Mouse (Mus musculus) MEL (cell line): ENCODE measurements around the gene Rassf5. TPM values are rescaled to one million over a fixed set of nuclear protein-coding genes. Genes with fewer than 3 reads are reported as not detected.

Source experiments
- DNase-seq: peaks from one replicate; pipeline ENCODE4 v3.0.0; 2011; ENCODE audit warnings: low read depth, low spot score
- H3K27ac ChIP-seq: 2 replicates; pipeline ENCODE4 v1.5.1; 2012; ENCODE audit warnings: low read depth, mild to moderate bottlenecking, control low read depth, low read length, moderate library complexity; ENCODE audit not compliant: control insufficient read depth
- H3K27me3 ChIP-seq, 2 experiments: fragments of 150-350 bp in 1 of 2; sonication (generic) in 1 of 2; 2 replicates each; pipeline ENCODE4 v1.6.1; 2012; ENCODE audit warnings: low read length in 2 of 2, mild to moderate bottlenecking in 2 of 2, improper control_type of control experiment in 1 of 2, moderate library complexity in 1 of 2; ENCODE audit not compliant: insufficient read depth in 2 of 2, control insufficient read depth in 1 of 2
- H3K36me3 ChIP-seq, 2 experiments: 2 replicates each; pipeline ENCODE4 v1.6.1; 2012 to 2014; ENCODE audit warnings: low read length in 2 of 2, improper control_type of control experiment in 1 of 2, inconsistent platforms in 1 of 2, mild to moderate bottlenecking in 1 of 2; ENCODE audit not compliant: insufficient read depth in 2 of 2, control insufficient read depth in 1 of 2
- H3K4me1 ChIP-seq, 2 experiments: fragments of 150-350 bp in 1 of 2; sonication (generic) in 1 of 2; 2 replicates each; pipeline ENCODE4 v1.6.1; 2012; ENCODE audit warnings: low read length in 2 of 2, improper control_type of control experiment in 1 of 2, mild to moderate bottlenecking in 1 of 2; ENCODE audit not compliant: insufficient read depth in 2 of 2, control insufficient read depth in 1 of 2
- H3K4me3 ChIP-seq, 2 experiments: fragments of 150-350 bp in 1 of 2; sonication (generic) in 1 of 2; 2 replicates each; pipeline ENCODE4 v1.5.1; 2012; ENCODE audit warnings: low read depth in 2 of 2, low read length in 2 of 2, mild to moderate bottlenecking in 2 of 2, moderate library complexity in 2 of 2, control low read depth in 1 of 2, improper control_type of control experiment in 1 of 2; ENCODE audit not compliant: control insufficient read depth in 1 of 2, insufficient read depth in 1 of 2
- H3K79me2 ChIP-seq: 2 replicates; pipeline ENCODE4 v1.6.1; 2012; ENCODE audit warnings: mild to moderate bottlenecking, low read length, moderate library complexity; ENCODE audit not compliant: control insufficient read depth, poor library complexity, insufficient read depth
- H3K9ac ChIP-seq: 2 replicates; pipeline ENCODE4 v1.6.1; 2012; ENCODE audit warnings: low read depth, mild to moderate bottlenecking, control low read depth, low read length, moderate library complexity; ENCODE audit not compliant: control insufficient read depth, poor library complexity, severe bottlenecking
- H3K9me3 ChIP-seq: fragments of 150-350 bp; sonication (generic); replicated peaks from 2 replicates; pipeline ENCODE4 v1.6.1; 2012; ENCODE audit warnings: mild to moderate bottlenecking, low read length, improper control_type of control experiment, moderate library complexity; ENCODE audit not compliant: insufficient read depth
- BHLHE40 ChIP-seq: IDR thresholded peaks from 2 replicates; pipeline ENCODE4 v1.6.1; 2012; ENCODE audit warnings: low read depth, mild to moderate bottlenecking, inconsistent platforms, low read length, improper control_type of control experiment, borderline replicate concordance
- CHD2 ChIP-seq: IDR thresholded peaks from 2 replicates; pipeline ENCODE4 v1.6.1; 2011; ENCODE audit warnings: low read length, improper control_type of control experiment
- ETS1 ChIP-seq: IDR thresholded peaks from 2 replicates; pipeline ENCODE4 v1.6.1; 2012; ENCODE audit warnings: low read depth, mild to moderate bottlenecking, inconsistent platforms, low read length, improper control_type of control experiment, moderate library complexity
- GABPA ChIP-seq: IDR thresholded peaks from 2 replicates; pipeline ENCODE4 v1.6.1; 2012; ENCODE audit warnings: low read depth, mild to moderate bottlenecking, inconsistent platforms, low read length, improper control_type of control experiment, moderate library complexity
- MAZ ChIP-seq: IDR thresholded peaks from 2 replicates; pipeline ENCODE4 v1.6.1; 2012; ENCODE audit warnings: low read depth, mild to moderate bottlenecking, inconsistent platforms, low read length, improper control_type of control experiment
- MYC ChIP-seq: IDR thresholded peaks from 2 replicates; pipeline ENCODE4 v1.6.1; 2011; ENCODE audit warnings: low read depth, mild to moderate bottlenecking, low read length, improper control_type of control experiment, moderate library complexity
- NELFE ChIP-seq: IDR thresholded peaks from 2 replicates; pipeline ENCODE4 v1.6.1; 2011; ENCODE audit warnings: low read depth, low read length, improper control_type of control experiment
- NRF1 ChIP-seq: IDR thresholded peaks from 2 replicates; pipeline ENCODE4 v1.6.1; 2014; ENCODE audit warnings: low read depth, mild to moderate bottlenecking, inconsistent platforms, low read length, improper control_type of control experiment, moderate library complexity; ENCODE audit not compliant: poor library complexity, insufficient read depth, severe bottlenecking
- POLR2AphosphoS5 ChIP-seq: IDR thresholded peaks from 2 replicates; pipeline ENCODE4 v1.6.1; 2012; ENCODE audit warnings: low read depth, borderline replicate concordance, mild to moderate bottlenecking, inconsistent platforms, low read length, moderate library complexity, mixed read lengths
- RAD21 ChIP-seq: IDR thresholded peaks from 2 replicates; pipeline ENCODE4 v1.6.1; 2011; ENCODE audit warnings: mild to moderate bottlenecking, low read depth, low read length, improper control_type of control experiment
- RCOR1 ChIP-seq: IDR thresholded peaks from 2 replicates; pipeline ENCODE4 v1.6.1; 2012; ENCODE audit warnings: low read depth, mild to moderate bottlenecking, inconsistent platforms, low read length, improper control_type of control experiment
- SIN3A ChIP-seq: IDR thresholded peaks from 2 replicates; pipeline ENCODE4 v1.6.1; 2012; ENCODE audit warnings: low read length, improper control_type of control experiment, inconsistent platforms
- USF1 ChIP-seq: IDR thresholded peaks from 2 replicates; pipeline ENCODE4 v1.6.1; 2014; ENCODE audit warnings: low read depth, mild to moderate bottlenecking, inconsistent platforms, low read length, improper control_type of control experiment, moderate library complexity
- USF2 ChIP-seq, 2 experiments: IDR thresholded peaks; 2 replicates each; pipeline ENCODE4 v1.6.1; 2011 to 2012; ENCODE audit warnings: improper control_type of control experiment in 2 of 2, low read length in 2 of 2, borderline replicate concordance in 1 of 2, inconsistent platforms in 1 of 2, low read depth in 1 of 2, mild to moderate bottlenecking in 1 of 2; ENCODE audit not compliant: insufficient read depth in 1 of 2
- polyA plus RNA-seq, 2 experiments: library from polyadenylated mRNA; stranded (reverse) in 1 of 2; unstranded in 1 of 2; fragments of >175 nt in 1 of 2; fragments of >200 nt in 1 of 2; gene quantifications; 2 replicates each; pipeline versions ENCODE4 v1.2.1 to v1.2.4; 2012; ENCODE audit warnings: low replicate concordance in 2 of 2, low read depth in 1 of 2; ENCODE audit not compliant: insufficient read length in 2 of 2, insufficient read depth in 1 of 2, missing spikeins in 1 of 2
- total RNA-seq: library from RNA; depleted of rRNA; stranded (reverse); fragments of 300-350 nt; gene quantifications from 2 replicates; pipeline ENCODE4 v1.2.3, GENCODE M21; 2012

Rassf5 gene
- total and polyA plus RNA-seq, 3 experiments: 14.8 to 28.8 TPM; not detected in 1

- no peak for TF ChIP-seq RAD21
- no peak for TF ChIP-seq NRF1
- no peak for TF ChIP-seq USF1
- no peak for TF ChIP-seq MYC
- no peak for TF ChIP-seq GABPA
- no peak for TF ChIP-seq SIN3A
- TF ChIP-seq MAZ: no peak
- TF ChIP-seq RCOR1: no peak
- TF ChIP-seq NELFE: no peak
- Histone ChIP-seq H3K27ac (no peak overlapping the region), H3K9me3 (no peaks in the 10 kb centered on the region), H3K36me3 (no peaks in the 10 kb centered on the region; a peak in 1 of 4 replicates), H3K79me2 (no peaks in the 10 kb centered on the region), H3K4me3 (peak overlapping the region; percentile 50 to 99; a peak in 3 of 4 replicates), H3K27me3 (peaks cover 13 to 19% of the 10 kb centered on the region in 2 experiments; a peak in 3 of 4 replicates), H3K4me1 (peaks cover 0 to 2% of the 10 kb centered on the region in 2 experiments; a peak in 2 of 4 replicates), H3K9ac (peak overlapping the region; percentile 30; the same call in 1 of the 2 replicates)
- no peak for DNase-seq
These were observed 446 bp downstream of the Rassf5 start for GRCm38 (mm10) chr1:131244536-131245088.

GRCm38 (mm10) chr1:131242956-131243355, 2.1 kb downstream of the Rassf5 start:
- no peaks in the 10 kb centered on the region for H3K9me3 ChIP-seq
- TF ChIP-seq BHLHE40 (no peak), USF2 (IDR thresholded peaks at IDR 0.05; ENCODE audit: borderline replicate concordance in 1 of 2, insufficient read depth in 1 of 2, low read depth in 1 of 2, low read length in 2 of 2) (no peak), ETS1 (no peak), CHD2 (no peak), POLR2AphosphoS5 (no peak)

More at GRCm38 (mm10) chr1:131242956-131243355, 2.1 kb downstream of the Rassf5 start:
- H3K27ac ChIP-seq: no peak overlapping the region
- no peak for DNase-seq
- no peaks in the 10 kb centered on the region; a peak in 1 of 4 replicates for H3K36me3 ChIP-seq
- H3K9ac ChIP-seq: no peak overlapping the region
- peaks cover 0 to 2% of the 10 kb centered on the region in 2 experiments; a peak in 2 of 4 replicates for H3K4me1 ChIP-seq
- no peaks in the 10 kb centered on the region for H3K79me2 ChIP-seq
- peaks cover 22 to 28% of the 10 kb centered on the region in 2 experiments for H3K27me3 ChIP-seq
- no peak overlapping the region for H3K4me3 ChIP-seq
